Mouse (Mus musculus) CH12.LX (cell line): ENCODE measurements around the gene Ofcc1. TPM values are rescaled to one million over a fixed set of nuclear protein-coding genes. Genes with fewer than 3 reads are reported as not detected.

Experiments used
- DNase-seq: peaks from one replicate; pipeline ENCODE4 v3.0.0-alpha.2; 2013; ENCODE audit errors: extremely low read depth
- H3K27ac ChIP-seq: 2 replicates; pipeline ENCODE4 v1.5.1; 2012; ENCODE audit warnings: low read depth, mild to moderate bottlenecking, control low read depth, moderate library complexity; ENCODE audit not compliant: insufficient read depth
- H3K27me3 ChIP-seq: replicated peaks from 2 replicates; pipeline ENCODE3; 2012; ENCODE audit warnings: inconsistent platforms
- H3K36me3 ChIP-seq, 2 experiments: replicated peaks in 1 of 2; 2 replicates each; pipeline versions ENCODE3 to v1.6.1; 2012; ENCODE audit warnings: inconsistent platforms in 1 of 2, low read length in 1 of 2, mild to moderate bottlenecking in 1 of 2, mixed read lengths in 1 of 2, moderate library complexity in 1 of 2; ENCODE audit not compliant: control insufficient read depth in 1 of 2, insufficient read depth in 1 of 2
- H3K4me1 ChIP-seq, 2 experiments: 2 replicates each; pipeline ENCODE4 v1.6.1; 2012; ENCODE audit warnings: inconsistent platforms in 1 of 2, moderate library complexity in 1 of 2; ENCODE audit not compliant: insufficient read depth in 2 of 2, control insufficient read depth in 1 of 2
- H3K4me2 ChIP-seq: 2 replicates; pipeline ENCODE4 v1.6.1; 2012; ENCODE audit warnings: low read depth, mild to moderate bottlenecking, control low read depth; ENCODE audit not compliant: poor library complexity, insufficient read depth, severe bottlenecking
- H3K4me3 ChIP-seq, 3 experiments: fragments of 150-350 bp in 1 of 3; sonication (generic) in 1 of 3; replicated peaks in 1 of 3; 2 replicates each; pipeline versions ENCODE3 to v1.5.1; 2011 to 2012; ENCODE audit warnings: low read depth in 2 of 3, low read length in 2 of 3, mild to moderate bottlenecking in 2 of 3, moderate library complexity in 2 of 3, control low read depth in 1 of 3, improper control_type of control experiment in 1 of 3, inconsistent platforms in 1 of 3, mixed read lengths in 1 of 3; ENCODE audit not compliant: poor library complexity in 1 of 3
- H3K79me2 ChIP-seq: replicated peaks from 2 replicates; pipeline ENCODE4 v1.6.1; 2012; ENCODE audit warnings: mild to moderate bottlenecking, moderate library complexity; ENCODE audit not compliant: control insufficient read depth, poor library complexity, insufficient read depth, severe bottlenecking; ENCODE audit errors: extremely low read depth
- H3K9ac ChIP-seq: 2 replicates; pipeline ENCODE4 v1.6.1; 2012; ENCODE audit warnings: low read depth, mild to moderate bottlenecking, control low read depth, moderate library complexity; ENCODE audit not compliant: insufficient read depth
- H3K9me3 ChIP-seq: replicated peaks from 2 replicates; pipeline ENCODE3; 2012; ENCODE audit warnings: low read length, inconsistent platforms, mixed read lengths
- CTCF ChIP-seq, 2 experiments: IDR thresholded peaks in 1 of 2; conservative IDR thresholded peaks in 1 of 2; 2 replicates each; pipeline ENCODE4 v1.5.1; 2011 to 2012; ENCODE audit warnings: low read depth in 2 of 2, low read length in 2 of 2, improper control_type of control experiment in 1 of 2, inconsistent platforms in 1 of 2, mild to moderate bottlenecking in 1 of 2, moderate library complexity in 1 of 2
- E2F4 ChIP-seq: IDR thresholded peaks from 2 replicates; pipeline ENCODE4 v1.6.1; 2011; ENCODE audit warnings: low read depth, low read length, improper control_type of control experiment; ENCODE audit not compliant: insufficient replicate concordance
- EP300 ChIP-seq: IDR thresholded peaks from 2 replicates; pipeline ENCODE4 v1.6.1; 2011; ENCODE audit warnings: low read length, improper control_type of control experiment
- GABPA ChIP-seq: IDR thresholded peaks from 2 replicates; pipeline ENCODE4 v1.6.1; 2012; ENCODE audit warnings: low read depth, low read length, improper control_type of control experiment, inconsistent platforms; ENCODE audit not compliant: insufficient replicate concordance
- HCFC1 ChIP-seq: IDR thresholded peaks from 2 replicates; pipeline ENCODE4 v1.6.1; 2012; ENCODE audit warnings: low read depth, mild to moderate bottlenecking, inconsistent platforms, low read length, improper control_type of control experiment
- JUND ChIP-seq: conservative IDR thresholded peaks from 2 replicates; pipeline ENCODE4 v1.6.1; 2011; ENCODE audit warnings: low read depth, low read length, improper control_type of control experiment
- KAT2A ChIP-seq: IDR thresholded peaks from 2 replicates; pipeline ENCODE4 v1.6.1; 2012; ENCODE audit warnings: low read length, improper control_type of control experiment, inconsistent platforms; ENCODE audit not compliant: insufficient replicate concordance
- MAX ChIP-seq: IDR thresholded peaks from 2 replicates; pipeline ENCODE4 v1.6.1; 2011; ENCODE audit warnings: low read length, improper control_type of control experiment
- MXI1 ChIP-seq: IDR thresholded peaks from 2 replicates; pipeline ENCODE4 v1.6.1; 2011; ENCODE audit warnings: mild to moderate bottlenecking, low read depth, low read length, improper control_type of control experiment
- NELFE ChIP-seq: IDR thresholded peaks from 2 replicates; pipeline ENCODE4 v1.6.1; 2011; ENCODE audit warnings: low read depth, low read length, improper control_type of control experiment
- PAX5 ChIP-seq: IDR thresholded peaks from 2 replicates; pipeline ENCODE4 v1.6.1; 2012; ENCODE audit warnings: low read length, inconsistent platforms, mixed read lengths
- SIN3A ChIP-seq: IDR thresholded peaks from 2 replicates; pipeline ENCODE4 v1.6.1; 2012; ENCODE audit warnings: low read length, improper control_type of control experiment, inconsistent platforms
- TBP ChIP-seq: conservative IDR thresholded peaks from 2 replicates; pipeline ENCODE4 v1.6.1; 2011; ENCODE audit warnings: low read depth, low read length, improper control_type of control experiment
- TCF12 ChIP-seq: IDR thresholded peaks from 2 replicates; pipeline ENCODE4 v1.6.1; 2014; ENCODE audit warnings: low read depth, mild to moderate bottlenecking, inconsistent platforms, low read length, improper control_type of control experiment
- UBTF ChIP-seq: IDR thresholded peaks from 2 replicates; pipeline ENCODE4 v1.6.1; 2012; ENCODE audit warnings: low read depth, mild to moderate bottlenecking, inconsistent platforms, low read length, improper control_type of control experiment, moderate library complexity
- ZC3H11A ChIP-seq: IDR thresholded peaks from 2 replicates; pipeline ENCODE4 v1.6.1; 2012; ENCODE audit warnings: low read depth, mild to moderate bottlenecking, inconsistent platforms, low read length, improper control_type of control experiment
- ZKSCAN1 ChIP-seq: IDR thresholded peaks from 2 replicates; pipeline ENCODE4 v1.6.1; 2012; ENCODE audit warnings: low read depth, inconsistent platforms, low read length, improper control_type of control experiment, borderline replicate concordance
- ZMIZ1 ChIP-seq: IDR thresholded peaks from 2 replicates; pipeline ENCODE4 v1.6.1; 2012; ENCODE audit warnings: low read depth, mild to moderate bottlenecking, inconsistent platforms, low read length, improper control_type of control experiment
- dilution Hi-C: fragments of 300-500 bp; cut with MboI; formaldehyde crosslinking; loops from 2 replicates; pipeline ENCODE4 v1.14.3; 2020; ENCODE audit warnings: low sequenced_read_pairs; ENCODE audit not compliant: extremely low pct_unique_long_range_greater_than_20kb, extremely low pct_ligation_motif_present
- in situ Hi-C: fragments of 300-500 bp; cut with MboI; formaldehyde crosslinking; loops from 3 replicates; pipeline ENCODE4 v1.14.3; 2019; ENCODE audit warnings: low sequenced_read_pairs, low pct_ligation_motif_present, low pct_unique_long_range_greater_than_20kb, mixed read lengths
- polyA plus RNA-seq: library from polyadenylated mRNA; unstranded; fragments of >175 nt; gene quantifications from 2 replicates; pipeline ENCODE4 v1.2.1, GENCODE M21; 2012; ENCODE audit warnings: low read depth; ENCODE audit not compliant: insufficient read length
- total RNA-seq, 2 experiments: library from RNA; depleted of rRNA; stranded (reverse); fragments of 300-350 nt in 1 of 2; fragments of >200 nt in 1 of 2; gene quantifications; 2 replicates each; pipeline ENCODE4 v1.2.3; 2012 to 2014

Ofcc1 gene
- total and polyA plus RNA-seq, 3 experiments, result not detected

- H3K9ac ChIP-seq, result no peak overlapping the region
- TF ChIP-seq GABPA (no peak), TBP (no peak), ZC3H11A (no peak), SIN3A (no peak), PAX5 (no peak)
- H3K27ac ChIP-seq, result no peak overlapping the region
- no peak for DNase-seq
- dilution Hi-C loops (no loop called here), in situ Hi-C loops (no loop called here)
- no peaks in the 10 kb centered on the region for H3K4me1 ChIP-seq
- no peak overlapping the region for H3K4me2 ChIP-seq
- H3K79me2 ChIP-seq, result no peaks in the 10 kb centered on the region
- no peaks in the 10 kb centered on the region for H3K27me3 ChIP-seq
- H3K36me3 ChIP-seq, result no peaks in the 10 kb centered on the region
- H3K4me3 ChIP-seq, result no peak overlapping the region
- H3K9me3 ChIP-seq, result no peaks in the 10 kb centered on the region
These were observed 15.5 kb upstream of the Ofcc1 start for GRCm38 (mm10) chr13:40376773-40377172.

GRCm38 (mm10) chr13:40366762-40367161 lies 5.5 kb upstream of the Ofcc1 start:
- no peak for TF ChIP-seq TCF12
- no peak for TF ChIP-seq ZKSCAN1
- TF ChIP-seq NELFE, result no peak
- no peak for TF ChIP-seq HCFC1
- no peak for TF ChIP-seq E2F4
- TF ChIP-seq JUND, result no peak
- TF ChIP-seq MAX, result no peak
- TF ChIP-seq ZMIZ1, result no peak
- no peak for TF ChIP-seq SIN3A
- no peak for TF ChIP-seq EP300
- no peak for TF ChIP-seq ZC3H11A
- no peak for TF ChIP-seq UBTF
- no peak for TF ChIP-seq CTCF (conservative IDR thresholded peaks at IDR 0.05 in 1 of 2, IDR thresholded peaks at IDR 0.05 in 1 of 2; ENCODE audit: low read depth in 2 of 2, low read length in 2 of 2)
- TF ChIP-seq MXI1, result no peak
- no peak for TF ChIP-seq TBP
- TF ChIP-seq KAT2A, result no peak
- H3K36me3 ChIP-seq, result no peaks in the 10 kb centered on the region
- H3K4me1 ChIP-seq, result peaks cover 0 to 3% of the 10 kb centered on the region in 2 experiments; a peak in 2 of 4 replicates
- DNase-seq, result no peak
- no peak overlapping the region for H3K4me2 ChIP-seq
- H3K27me3 ChIP-seq, result no peaks in the 10 kb centered on the region
- dilution Hi-C loops, result no loop called here
- H3K79me2 ChIP-seq, result no peaks in the 10 kb centered on the region
- no peak overlapping the region for H3K9ac ChIP-seq
- no peaks in the 10 kb centered on the region for H3K9me3 ChIP-seq
- no peak overlapping the region for H3K4me3 ChIP-seq
- no peak overlapping the region for H3K27ac ChIP-seq
- in situ Hi-C loops, result no loop called here
